Mouse (Mus musculus): ENCODE measurements around the gene Ak5.
"Not testable (repeated sequence)": the region's sequence is repeated elsewhere in the genome, so short reads cannot be mapped to it uniquely, and the experiment has no call there.

Gene Ak5

GRCm38 (mm10) chr3:152475278-152475669 is 192.9 kb downstream of the Ak5 start:
- DNase-seq (ENCODE audit: low spot score), result no peak

DNA sequence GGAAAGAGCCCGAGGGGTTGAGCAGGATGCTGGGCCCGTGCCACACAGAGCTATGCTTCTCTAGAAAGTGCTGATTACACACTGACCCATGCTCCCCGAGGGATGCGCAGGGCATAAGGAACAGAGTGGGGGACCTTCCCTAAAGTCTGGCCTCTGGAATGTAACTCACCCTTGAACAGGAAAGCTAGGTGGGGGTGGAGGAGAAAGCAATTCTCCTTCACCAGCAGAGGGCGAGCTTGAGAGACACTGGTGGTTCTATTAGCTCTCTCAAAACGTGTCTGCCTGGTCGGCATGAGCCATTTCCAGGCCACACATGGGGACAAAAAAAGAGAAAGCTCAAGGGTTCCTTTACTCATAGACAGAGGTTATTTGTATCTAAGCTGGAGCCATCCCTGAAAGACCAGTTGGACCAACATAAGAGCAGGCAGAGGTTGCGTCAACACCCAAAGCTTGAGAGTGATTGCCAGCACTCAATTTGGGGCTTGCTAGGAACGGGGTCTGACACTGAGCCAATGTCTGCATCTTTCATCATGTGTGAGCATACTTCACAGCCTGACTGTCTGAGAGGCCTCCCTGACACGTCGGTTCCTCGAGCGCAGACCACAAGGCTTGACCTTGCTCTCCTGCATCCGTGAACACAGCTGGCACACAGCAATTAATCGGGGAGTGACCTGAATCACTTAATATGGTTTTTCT is 193.4 kb downstream of the Ak5 start:
- no peak for DNase-seq (ENCODE audit: low spot score)

DNA sequence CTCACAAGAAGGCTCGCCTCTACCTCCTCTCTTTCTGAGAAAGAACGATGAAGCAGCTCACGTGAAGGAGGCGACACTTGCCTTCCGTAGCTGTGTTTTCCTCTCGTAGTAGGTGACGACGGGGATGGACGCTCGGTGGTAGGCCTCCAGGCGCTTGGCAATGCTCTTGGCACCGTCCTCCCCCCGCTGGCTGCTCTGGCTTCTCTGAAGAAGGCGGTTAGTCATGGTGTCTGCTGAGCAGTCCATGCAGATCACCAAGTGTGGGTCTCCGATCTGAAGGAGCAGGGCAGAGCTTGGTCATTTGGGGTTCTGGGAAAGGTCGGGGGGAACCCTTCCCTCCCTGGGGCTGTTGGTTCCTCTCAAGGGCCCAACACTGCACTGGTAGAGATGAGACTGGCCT is 195.5 kb downstream of the Ak5 start:
- no peak for DNase-seq (ENCODE audit: low spot score)

- no peak for DNase-seq (ENCODE audit: low spot score)
Measured at GRCm38 (mm10) chr3:152470347-152470746, 197.8 kb downstream of the Ak5 start.

DNA sequence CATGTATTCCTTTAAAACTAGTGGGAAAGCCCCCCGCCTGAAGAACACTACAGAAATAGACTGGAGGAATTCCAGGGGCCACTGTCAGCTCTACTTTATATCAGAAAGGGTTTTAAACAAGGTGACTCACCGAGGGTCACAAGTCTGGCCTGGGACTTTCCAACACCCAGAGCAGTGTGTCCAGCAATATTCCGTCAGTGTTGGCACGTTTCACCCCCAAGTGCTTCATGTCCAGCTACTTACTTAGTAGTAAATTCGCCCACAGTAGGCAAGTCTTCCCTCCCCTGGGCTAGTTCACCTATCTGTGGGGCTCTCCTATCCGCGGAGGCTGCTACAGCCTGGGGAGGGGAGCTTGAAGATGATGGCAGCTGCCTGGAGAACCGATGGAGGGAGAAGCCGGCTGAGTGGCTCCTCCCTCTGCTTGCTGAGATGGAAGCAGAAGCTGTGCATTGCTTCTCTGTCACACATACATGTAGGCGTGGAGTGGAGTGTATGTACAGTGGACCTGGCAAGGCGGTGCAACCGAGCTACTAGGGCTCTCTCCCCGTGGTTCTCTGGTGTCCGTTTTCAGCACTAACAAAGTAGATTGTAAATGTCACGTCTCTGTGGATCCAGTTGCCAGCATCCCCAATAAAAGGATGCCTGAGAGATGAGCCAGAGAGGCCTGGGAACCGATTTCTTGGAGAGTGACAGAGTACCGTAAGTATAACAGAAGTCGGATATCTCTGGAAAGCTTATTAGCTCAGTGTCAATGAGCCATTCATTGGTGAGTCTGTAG is 198.5 kb downstream of the Ak5 start:
- DNase-seq (ENCODE audit: low spot score), result no peak

DNA sequence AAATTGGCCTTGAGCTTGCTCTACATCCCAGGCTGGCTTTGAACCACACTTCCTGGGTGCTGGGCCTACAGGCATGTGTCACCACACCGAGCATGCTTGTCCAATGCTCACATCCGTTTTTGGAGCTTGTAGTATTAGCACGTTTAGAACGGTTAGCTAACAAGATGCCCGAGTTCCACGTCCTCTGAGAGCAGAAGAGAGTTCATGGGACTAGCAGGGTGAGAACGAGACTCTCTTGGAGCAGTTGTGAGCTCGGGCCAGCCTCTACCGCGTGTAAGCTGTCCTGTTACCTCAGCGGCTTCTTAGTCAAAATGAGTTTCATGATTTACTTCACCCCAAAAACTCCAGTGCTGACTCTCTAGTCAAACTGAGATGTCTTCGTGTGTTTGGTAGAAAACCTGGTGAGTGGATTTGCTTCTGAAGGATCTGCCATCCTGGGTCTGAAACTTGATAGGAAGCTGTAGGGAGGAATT is 199.6 kb downstream of the Ak5 start:
- DNase-seq (ENCODE audit: low spot score), result no peak

GRCm38 (mm10) chr3:152468032-152468431 is 200.1 kb downstream of the Ak5 start:
- DNase-seq (ENCODE audit: low spot score), result no peak

DNA sequence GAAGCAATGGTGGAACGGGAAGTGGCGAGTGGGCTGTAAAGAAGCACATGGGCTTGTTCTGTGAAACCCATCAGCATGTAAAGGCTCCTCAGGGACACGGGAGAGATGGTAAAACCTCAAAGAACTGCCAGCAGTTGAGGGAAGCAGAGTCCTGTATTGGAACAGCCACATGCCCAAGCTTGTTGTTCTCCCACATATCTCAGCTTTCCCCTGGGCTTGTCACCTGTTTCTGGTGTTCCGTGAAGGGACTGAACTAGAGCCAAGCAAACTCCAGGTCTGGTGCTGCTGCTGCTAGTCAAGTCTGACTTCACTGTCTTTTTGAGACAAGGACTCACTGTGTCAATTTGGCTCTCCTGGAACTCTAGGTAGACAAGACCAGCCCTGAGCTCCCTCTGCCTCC is 200.8 kb downstream of the Ak5 start:
- DNase-seq (ENCODE audit: low spot score), result no peak

DNA sequence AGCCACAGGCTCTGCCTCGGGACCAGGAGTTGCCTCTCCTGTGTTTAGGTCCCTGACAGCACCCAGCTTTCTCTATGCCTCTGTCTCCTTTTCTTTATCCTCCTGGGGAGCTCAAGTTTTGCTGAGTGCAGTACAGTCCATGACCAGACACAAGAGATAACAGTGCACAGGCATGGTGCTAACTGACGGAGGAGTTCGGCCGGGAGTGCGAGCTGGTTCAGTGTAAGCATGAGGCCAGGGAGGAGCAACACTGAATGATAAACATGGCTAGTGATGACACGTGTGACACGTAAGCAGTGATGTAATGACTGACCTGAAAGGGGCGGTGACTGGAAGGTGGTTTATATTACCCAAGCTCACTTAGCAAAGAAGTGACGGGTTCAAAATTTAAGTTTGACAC is 201.3 kb downstream of the Ak5 start:
- no peak for DNase-seq (ENCODE audit: low spot score)

DNA sequence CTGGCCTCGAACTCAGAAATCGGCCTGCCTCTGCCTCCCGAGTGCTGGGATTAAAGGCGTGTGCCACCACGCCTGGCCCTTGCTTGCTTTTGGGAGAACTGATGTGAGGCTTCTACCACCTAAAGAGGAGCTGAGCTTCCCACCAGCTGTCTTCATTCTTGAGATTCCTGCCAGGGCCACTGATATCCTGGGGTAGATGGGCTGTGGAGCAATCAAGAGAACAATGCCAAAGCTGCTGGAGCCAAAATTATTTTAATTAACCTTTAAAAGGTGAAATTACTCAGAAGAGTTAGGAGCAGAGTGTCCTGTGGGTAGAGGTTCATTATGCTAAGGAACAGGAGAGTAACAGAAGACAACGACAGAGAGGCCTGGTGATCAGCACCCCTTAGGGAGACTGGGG is 202.8 kb downstream of the Ak5 start:
- no peak for DNase-seq (ENCODE audit: low spot score)

- no peak for DNase-seq (ENCODE audit: low spot score)
Measured at GRCm38 (mm10) chr3:152464462-152464861, 203.7 kb downstream of the Ak5 start.

DNA sequence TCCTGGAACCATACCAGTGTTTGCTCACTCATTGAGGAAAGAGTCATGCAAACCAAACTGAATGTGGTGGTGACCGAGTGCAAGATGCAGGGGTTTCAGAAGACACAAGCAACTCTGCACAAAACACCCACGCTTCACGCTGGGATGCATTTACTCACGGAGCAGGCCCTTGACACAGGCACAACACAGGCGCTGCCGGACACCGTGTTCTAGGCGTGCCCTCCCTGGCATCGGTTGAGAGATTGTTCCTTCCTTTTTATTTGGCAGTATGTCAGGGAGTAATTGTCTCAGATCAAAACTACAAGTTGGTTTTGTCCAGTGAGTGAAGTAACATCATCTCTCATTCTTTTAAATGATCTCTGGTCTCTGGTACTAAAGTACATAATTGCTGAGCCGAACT is 205.3 kb downstream of the Ak5 start:
- peak; percentile 58 for DNase-seq (ENCODE audit: low spot score)

GRCm38 (mm10) chr3:152462038-152462547 is 206.1 kb downstream of the Ak5 start:
- no peak for DNase-seq (ENCODE audit: low spot score)

- DNase-seq (ENCODE audit: low spot score), result no peak
Measured at GRCm38 (mm10) chr3:152460802-152461201, 207.4 kb downstream of the Ak5 start.

DNA sequence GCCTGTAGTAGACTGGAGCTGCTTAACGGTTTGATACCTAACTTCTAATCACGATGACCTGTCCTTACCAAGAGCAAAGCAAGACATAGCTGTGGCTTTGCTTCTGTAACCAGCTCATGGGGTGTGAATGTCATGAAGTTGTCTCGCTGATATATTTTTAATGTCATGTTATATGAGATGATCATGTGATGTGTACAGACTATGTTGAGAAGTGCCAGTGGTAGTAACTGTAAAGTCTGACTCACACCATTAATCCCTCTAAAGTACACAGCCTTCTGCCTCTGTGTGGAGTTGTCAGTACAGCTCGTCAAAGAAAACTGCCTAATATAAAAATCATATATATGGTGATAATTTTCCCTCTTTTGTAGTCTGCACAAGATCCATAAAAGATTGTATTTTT is 209.3 kb downstream of the Ak5 start:
- not testable (repeated sequence) for DNase-seq (ENCODE audit: low spot score)

DNA sequence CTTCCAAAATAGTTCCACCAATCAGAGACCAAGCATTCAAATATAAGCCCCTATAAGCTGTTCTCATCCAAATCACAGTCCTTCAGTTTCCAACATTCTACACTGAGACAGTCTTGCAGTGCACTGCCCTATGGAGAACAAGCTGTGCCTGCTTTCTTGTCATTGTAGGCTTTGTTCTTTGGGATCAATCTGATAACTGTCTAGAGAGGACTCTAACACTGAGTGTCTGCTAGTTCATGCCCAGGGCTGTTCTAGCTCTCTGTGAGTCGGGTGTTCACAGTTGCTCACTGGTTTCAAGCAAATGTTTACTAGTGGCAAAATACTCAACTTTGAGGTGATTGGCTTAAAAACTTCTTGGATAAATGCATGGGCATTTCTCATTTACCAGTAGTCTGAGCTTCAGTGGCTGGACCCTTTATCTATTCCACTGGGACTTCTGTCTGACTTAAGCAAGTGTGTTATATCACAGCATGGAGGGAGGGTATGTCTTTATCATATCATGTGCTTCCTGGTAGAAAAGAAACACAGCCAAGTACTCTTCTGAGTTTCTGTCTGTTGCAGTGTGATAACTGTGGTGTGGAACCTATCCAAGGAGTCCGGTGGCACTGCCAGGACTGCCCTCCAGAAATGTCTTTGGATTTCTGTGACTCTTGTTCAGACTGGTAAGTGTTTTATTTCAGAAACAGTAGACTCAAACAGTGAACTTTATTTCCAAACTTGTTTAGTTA is 210.7 kb downstream of the Ak5 start:
- DNase-seq (ENCODE audit: low spot score), result no peak

DNA sequence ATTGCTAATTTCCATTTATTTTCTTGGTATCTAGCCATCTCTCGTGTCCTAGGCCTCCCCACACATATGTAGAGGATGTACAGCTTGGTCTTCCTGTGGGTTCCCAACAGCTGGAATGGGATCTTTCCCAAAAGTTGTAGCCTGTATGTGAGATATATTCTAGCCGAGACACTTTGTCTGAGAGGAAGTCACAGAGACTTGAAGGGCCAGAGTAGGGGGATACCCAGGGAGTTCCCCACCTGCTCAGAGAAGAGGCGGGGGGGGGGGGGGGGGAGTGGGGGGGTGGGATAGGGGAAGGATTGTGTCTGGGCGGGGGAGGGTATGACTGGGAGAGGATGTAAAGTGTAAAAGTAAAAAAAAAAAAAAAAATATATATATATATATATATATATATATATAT is 215.0 kb downstream of the Ak5 start:
- DNase-seq (ENCODE audit: low spot score), result no peak

- no peak for DNase-seq (ENCODE audit: low spot score)
Measured at GRCm38 (mm10) chr3:152446966-152447365, 221.2 kb downstream of the Ak5 start.

DNA sequence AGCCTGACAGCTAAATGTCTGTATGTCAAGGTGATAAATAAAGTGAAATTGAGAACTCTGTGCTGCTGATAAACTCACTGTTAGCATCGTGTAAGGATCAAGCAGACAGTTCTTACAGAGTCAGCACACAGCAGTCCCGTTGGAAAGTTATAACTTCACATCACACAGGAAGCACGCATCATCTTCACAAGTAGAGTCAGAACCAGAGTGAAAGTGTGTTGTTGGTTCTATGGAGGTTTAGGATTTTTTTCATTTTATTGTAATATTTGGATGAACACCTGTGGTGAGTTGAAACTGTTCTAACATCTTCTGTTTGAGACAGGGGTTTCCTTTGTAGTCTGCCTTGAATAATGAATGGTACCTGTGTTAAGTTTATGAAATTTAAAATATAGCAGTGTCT is 224.0 kb downstream of the Ak5 start:
- no peak for DNase-seq (ENCODE audit: low spot score)

DNA sequence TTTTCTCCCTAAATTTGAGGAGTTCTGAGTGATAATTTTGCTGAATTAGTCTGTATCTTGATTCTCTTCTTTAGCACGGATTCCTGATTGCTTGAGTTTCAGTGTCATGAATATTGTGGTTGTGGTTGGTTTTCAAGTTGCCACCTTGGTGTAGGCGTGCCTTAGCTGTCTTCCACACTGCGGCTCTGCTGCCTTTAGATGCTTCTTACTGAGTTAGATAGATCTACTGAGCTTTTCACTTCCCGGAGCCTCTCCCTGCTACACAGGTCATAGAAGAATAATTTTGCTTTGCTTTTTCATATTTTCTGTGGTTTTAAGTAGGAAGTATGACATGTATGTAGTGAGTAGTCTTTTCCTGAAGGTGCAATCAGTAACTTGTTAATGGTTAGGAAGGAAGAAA is 225.4 kb downstream of the Ak5 start:
- DNase-seq (ENCODE audit: low spot score), result no peak

DNA sequence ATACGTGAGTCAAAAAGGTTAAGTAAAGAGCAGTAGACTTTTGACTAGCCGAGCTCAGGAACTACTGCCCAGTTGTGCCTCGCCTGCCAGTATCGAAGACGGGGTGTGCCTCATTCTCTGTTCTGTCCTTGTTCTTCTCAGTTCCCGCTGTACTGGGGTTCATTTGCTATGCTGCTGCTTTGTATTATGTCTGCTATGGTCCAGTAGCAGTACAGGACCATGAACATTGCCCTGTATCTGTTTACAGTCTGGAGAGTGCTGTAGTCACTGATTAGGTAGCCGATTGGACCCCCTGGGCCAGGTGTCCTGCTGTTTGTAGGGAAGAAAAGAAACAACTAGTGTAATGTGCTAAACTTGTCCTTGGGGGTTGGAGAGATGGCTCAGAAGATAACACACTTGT is 230.1 kb downstream of the Ak5 start:
- DNase-seq (ENCODE audit: low spot score), result no peak

DNA sequence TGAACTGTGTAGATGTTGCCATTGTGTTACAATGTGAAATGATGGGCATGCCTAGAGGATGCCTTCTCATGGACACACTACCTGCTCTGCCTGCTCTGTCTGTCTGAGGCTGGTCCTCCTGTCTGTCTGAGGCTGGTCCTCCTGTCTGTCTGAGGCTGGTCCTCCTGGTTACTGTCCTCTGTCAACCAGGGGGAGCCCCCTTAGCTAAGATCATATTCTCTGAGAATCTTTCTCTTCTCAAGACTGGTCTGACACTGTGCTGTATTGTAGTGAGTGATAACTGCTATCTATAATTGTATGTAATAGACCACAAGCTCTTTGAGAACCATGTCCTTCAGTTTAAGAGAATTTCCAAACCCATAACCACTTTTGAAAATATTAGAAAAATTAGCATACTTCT is 232.6 kb downstream of the Ak5 start:
- no peak for DNase-seq (ENCODE audit: low spot score)

GRCm38 (mm10) chr3:152432677-152433076 is 235.5 kb downstream of the Ak5 start:
- no peak for DNase-seq (ENCODE audit: low spot score)

Measured in testis, postnatal 14 days (tissue).